Mouse (Mus musculus): Measurements from ENCODE around the gene Dnaja1.

Gene Dnaja1

GRCm38 (mm10) chr4:40757157-40757779 lies 35.3 kb downstream of the Dnaja1 start:
- no peak for DNase-seq (ENCODE audit: low spot score)

- peak; percentile 93 for DNase-seq (ENCODE audit: low spot score)
These were observed 36.0 kb downstream of the Dnaja1 start, which contains the start of gene Smu1 for GRCm38 (mm10) chr4:40757780-40758420. Smu1 (minus strand) TSS chr4:40757923.

GRCm38 (mm10) chr4:40759876-40760275 lies 37.9 kb downstream of the Dnaja1 start:
- no peak for DNase-seq (ENCODE audit: low spot score)

- no peak for DNase-seq (ENCODE audit: low spot score)
These were observed 52.6 kb downstream of the Dnaja1 start for GRCm38 (mm10) chr4:40774279-40775259.

GRCm38 (mm10) chr4:40776416-40776815 lies 54.5 kb downstream of the Dnaja1 start:
- DNase-seq (ENCODE audit: low spot score), result no peak

- DNase-seq (ENCODE audit: low spot score), result no peak
These were observed 55.2 kb downstream of the Dnaja1 start for GRCm38 (mm10) chr4:40777116-40777515.

- DNase-seq (ENCODE audit: low spot score), result no peak
These were observed 56.7 kb downstream of the Dnaja1 start for GRCm38 (mm10) chr4:40778656-40779055.

GRCm38 (mm10) chr4:40781143-40781542 lies 59.2 kb downstream of the Dnaja1 start:
- no peak for DNase-seq (ENCODE audit: low spot score)

GRCm38 (mm10) chr4:40781797-40782495 lies 60.0 kb downstream of the Dnaja1 start:
- no peak for DNase-seq (ENCODE audit: low spot score)

GRCm38 (mm10) chr4:40783049-40783448 lies 61.1 kb downstream of the Dnaja1 start:
- DNase-seq (ENCODE audit: low spot score), result no peak

- no peak for DNase-seq (ENCODE audit: low spot score)
These were observed 62.7 kb downstream of the Dnaja1 start for GRCm38 (mm10) chr4:40784556-40785169.

GRCm38 (mm10) chr4:40785620-40786166 lies 63.7 kb downstream of the Dnaja1 start:
- no peak for DNase-seq (ENCODE audit: low spot score)

GRCm38 (mm10) chr4:40786578-40786977 lies 64.6 kb downstream of the Dnaja1 start:
- no peak for DNase-seq (ENCODE audit: low spot score)

All from left cerebral cortex, adult 11 months (tissue).